Mouse (Mus musculus) embryonic facial prominence, embryonic 14.5 days (tissue): ENCODE measurements around the gene Syn3. TPM values are rescaled to one million over a fixed set of nuclear protein-coding genes. Genes with fewer than 3 reads are reported as not detected.
A peak's percentile ranks its signal among the peaks of the same experiment; 100 is the strongest.

ENCODE experiments used
- ATAC-seq: fragments of 200-750 bp; cut with Nextera tagmentation; 2 replicates; pipeline ENCODE4 v1.8.0; 2017; ENCODE audit warnings: low read depth, moderate number of reproducible peaks, moderate TSS enrichment
- DNase-seq: peaks from one replicate; pipeline ENCODE4 v3.0.0-alpha.2; 2015; ENCODE audit warnings: low spot score
- H3K27ac ChIP-seq: fragments of 300-500 bp; sonication (generic); replicated peaks from 2 replicates; pipeline ENCODE4 v1.5.1; 2014; ENCODE audit warnings: low read depth, mild to moderate bottlenecking, low read length, moderate library complexity
- H3K27me3 ChIP-seq: fragments of 300-500 bp; sonication (generic); replicated peaks from 2 replicates; pipeline ENCODE4 v1.6.1; 2014; ENCODE audit warnings: low read length; ENCODE audit not compliant: control insufficient read depth, insufficient read depth
- H3K36me3 ChIP-seq: fragments of 300-500 bp; sonication (generic); 2 replicates; pipeline ENCODE4 v1.6.1; 2014; ENCODE audit warnings: low read length, mixed read lengths; ENCODE audit not compliant: control insufficient read depth, insufficient read depth
- H3K4me1 ChIP-seq: fragments of 300-500 bp; sonication (generic); 2 replicates; pipeline ENCODE4 v1.6.1; 2014; ENCODE audit warnings: antibody characterized with exemption, low read length; ENCODE audit not compliant: control insufficient read depth, insufficient read depth
- H3K4me2 ChIP-seq: fragments of 300-500 bp; sonication (generic); 2 replicates; pipeline ENCODE4 v1.6.1; 2014; ENCODE audit warnings: low read depth, mild to moderate bottlenecking, low read length, moderate library complexity, mixed read lengths
- H3K4me3 ChIP-seq: fragments of 300-500 bp; sonication (generic); 2 replicates; pipeline ENCODE4 v1.5.1; 2014; ENCODE audit warnings: low read depth, mild to moderate bottlenecking, low read length
- H3K9ac ChIP-seq: fragments of 300-500 bp; sonication (generic); 2 replicates; pipeline ENCODE4 v1.6.1; 2014; ENCODE audit warnings: low read depth, mild to moderate bottlenecking, low read length, moderate library complexity, mixed read lengths
- H3K9me3 ChIP-seq: fragments of 300-500 bp; sonication (generic); 2 replicates; pipeline ENCODE4 v1.6.1; 2016; ENCODE audit warnings: low read length; ENCODE audit not compliant: control insufficient read depth
- WGBS: fragments of 180-500 bp; shearing (Covaris S2); extraction: QIAGEN DNeasy Blood & Tissue Kit; methylation state at CpG from one replicate; pipeline ENCODE4 v1.1.7; 2014; 5-methylcytosine and 5-hydroxymethylcytosine counted together
- polyA plus RNA-seq: library from polyadenylated mRNA; unstranded; fragments of >200 nt; fragmentation: Nextera tagmentation; extraction: Ambion mirVana; gene quantifications from 2 replicates; pipeline ENCODE4 v1.2.1, GENCODE M21; 2014

The Syn3 gene
- polyA plus RNA-seq, 1 experiment from 2014 or later = 2.4 TPM

GRCm38 (mm10) chr10:86183148-86183885, 315.4 kb downstream of the Syn3 start:
- peak; percentile 53; the same call in 1 of the 2 replicates for ATAC-seq

DNA sequence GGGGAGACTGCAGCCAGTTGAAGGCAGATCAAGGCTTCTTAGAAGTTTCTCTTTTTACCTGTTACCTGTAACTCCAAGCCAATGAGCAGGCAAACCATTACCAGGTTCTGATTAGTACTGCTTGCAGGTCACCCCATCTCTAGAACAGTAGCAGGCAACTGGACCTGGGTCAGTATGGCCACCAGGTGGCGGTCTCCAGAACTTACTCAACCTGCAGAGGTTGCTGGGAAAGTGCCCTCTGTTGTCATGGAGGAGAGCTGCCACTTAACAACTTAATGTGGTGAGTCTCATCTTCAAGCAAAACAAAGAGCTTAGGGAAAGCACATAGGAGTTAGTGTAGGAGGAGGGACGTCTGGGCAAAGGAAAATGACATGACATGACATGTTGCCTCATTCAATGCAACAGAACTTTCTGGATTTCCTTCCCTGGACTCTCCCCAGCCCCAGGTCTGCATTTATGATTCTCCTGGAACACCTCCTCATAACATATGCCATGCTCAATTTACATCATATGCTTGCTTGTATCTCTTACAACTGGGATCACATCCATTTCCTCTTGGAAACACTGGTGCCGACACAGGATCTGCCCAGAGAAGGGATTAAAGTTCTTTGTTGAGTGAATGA, 316.4 kb downstream of the Syn3 start:
- H3K4me1 ChIP-seq = peaks cover 10% of the 10 kb centered on the region
- no peaks in the 10 kb centered on the region for H3K36me3 ChIP-seq
- WGBS = 39% methylated on average over 3 of the region's 3 CpGs
- no peak overlapping the region for H3K4me3 ChIP-seq
- peak; percentile 55; the same call in 1 of the 2 replicates for ATAC-seq
- H3K9ac ChIP-seq = no peak overlapping the region
- no peaks in the 10 kb centered on the region for H3K9me3 ChIP-seq
- DNase-seq = peak; percentile 62
- H3K27me3 ChIP-seq = no peaks in the 10 kb centered on the region
- H3K4me2 ChIP-seq = no peak overlapping the region
- H3K27ac ChIP-seq = peak overlapping the region; percentile 75; the same call in 1 of the 2 replicates

More at GRCm38 (mm10) chr10:86183148-86183885, 315.4 kb downstream of the Syn3 start:
- peak overlapping the region; percentile 75 for H3K27ac ChIP-seq
- no peak overlapping the region for H3K4me2 ChIP-seq
- H3K9me3 ChIP-seq = no peaks in the 10 kb centered on the region
- no peaks in the 10 kb centered on the region for H3K27me3 ChIP-seq
- peaks cover 10% of the 10 kb centered on the region for H3K4me1 ChIP-seq
- no peak overlapping the region for H3K9ac ChIP-seq
- no peak overlapping the region for H3K4me3 ChIP-seq
- peak; percentile 74 for DNase-seq
- no peaks in the 10 kb centered on the region for H3K36me3 ChIP-seq
- 37% methylated on average over 8 of the region's 8 CpGs for WGBS

DNA sequence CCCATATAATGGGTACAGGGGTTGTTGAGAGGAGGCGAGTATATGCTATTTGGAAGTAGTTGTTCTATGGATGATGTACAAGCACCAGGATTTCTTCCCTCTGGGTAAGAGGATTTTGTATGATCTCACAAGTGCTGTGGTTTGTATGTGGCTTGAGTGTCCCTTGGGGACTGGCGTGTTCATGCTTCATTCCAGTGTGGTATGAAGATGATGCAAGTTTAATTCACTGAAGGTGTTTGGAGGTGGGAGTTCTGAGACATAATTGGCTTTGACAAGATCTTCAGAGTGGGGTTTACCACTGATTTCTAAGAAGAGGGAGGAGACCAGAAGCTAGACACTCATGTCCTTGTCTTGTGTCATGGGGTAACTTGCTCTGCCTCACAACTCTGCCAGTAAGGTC, 322.3 kb downstream of the Syn3 start:
- H3K36me3 ChIP-seq = no peaks in the 10 kb centered on the region
- H3K9me3 ChIP-seq = no peaks in the 10 kb centered on the region
- WGBS = 89% methylated on average over 2 of the region's 2 CpGs
- no peak overlapping the region for H3K9ac ChIP-seq
- no peak overlapping the region for H3K4me2 ChIP-seq
- no peaks in the 10 kb centered on the region for H3K27me3 ChIP-seq
- no peak overlapping the region for H3K4me3 ChIP-seq
- no peak for DNase-seq
- ATAC-seq = no peak
- H3K4me1 ChIP-seq = no peaks in the 10 kb centered on the region
- no peak overlapping the region for H3K27ac ChIP-seq

DNA sequence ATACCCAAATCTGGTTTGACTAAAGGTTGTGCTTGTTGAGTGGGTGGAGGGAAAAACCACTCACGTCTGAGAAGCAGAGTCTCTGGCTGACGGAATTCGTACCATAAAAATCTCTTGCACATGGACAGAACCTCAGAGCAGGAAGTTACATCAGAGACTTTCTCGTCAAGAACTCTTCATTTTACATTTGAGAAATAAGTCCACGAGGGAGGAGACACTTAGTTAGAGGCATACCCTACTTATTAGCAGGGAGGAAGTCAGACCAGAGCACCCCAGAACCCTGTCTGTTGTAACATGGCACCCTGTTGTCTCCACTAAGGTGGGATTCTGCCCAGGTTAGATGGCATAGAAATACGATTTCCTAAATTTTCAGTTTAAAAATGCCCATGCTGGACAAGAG, 324.7 kb downstream of the Syn3 start:
- Histone ChIP-seq H3K9me3 (no peaks in the 10 kb centered on the region), H3K9ac (no peak overlapping the region), H3K27ac (no peak overlapping the region), H3K4me3 (no peak overlapping the region), H3K36me3 (no peaks in the 10 kb centered on the region), H3K4me2 (no peak overlapping the region), H3K4me1 (no peaks in the 10 kb centered on the region), H3K27me3 (no peaks in the 10 kb centered on the region)
- WGBS = 69% methylated on average over 6 of the region's 6 CpGs
- DNase-seq (no peak), ATAC-seq (no peak)

DNA sequence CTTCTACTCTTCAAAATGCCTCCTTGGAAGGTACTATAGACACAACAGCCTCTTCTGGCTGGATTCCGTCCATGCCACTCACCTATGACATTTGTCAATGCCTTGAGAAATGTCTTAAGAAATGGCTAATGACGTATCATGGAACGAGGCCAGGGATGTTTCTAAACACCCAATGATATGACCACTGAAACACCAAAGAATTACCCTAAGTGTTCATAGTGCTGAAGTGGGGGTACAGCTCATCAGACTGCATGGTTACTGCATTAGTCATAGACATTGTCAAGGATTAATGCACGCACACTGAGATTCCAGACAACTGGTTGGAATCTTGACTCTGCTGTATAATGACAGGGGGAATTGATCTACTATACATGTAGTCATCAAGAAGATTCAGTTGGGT, 325.4 kb downstream of the Syn3 start:
- WGBS = 86% methylated on average over 4 of the region's 4 CpGs
- no peaks in the 10 kb centered on the region for H3K4me1 ChIP-seq
- no peak overlapping the region for H3K4me2 ChIP-seq
- H3K4me3 ChIP-seq = no peak overlapping the region
- no peaks in the 10 kb centered on the region for H3K9me3 ChIP-seq
- no peak for ATAC-seq
- H3K36me3 ChIP-seq = no peaks in the 10 kb centered on the region
- H3K27me3 ChIP-seq = no peaks in the 10 kb centered on the region
- no peak overlapping the region for H3K27ac ChIP-seq
- H3K9ac ChIP-seq = no peak overlapping the region
- no peak for DNase-seq

DNA sequence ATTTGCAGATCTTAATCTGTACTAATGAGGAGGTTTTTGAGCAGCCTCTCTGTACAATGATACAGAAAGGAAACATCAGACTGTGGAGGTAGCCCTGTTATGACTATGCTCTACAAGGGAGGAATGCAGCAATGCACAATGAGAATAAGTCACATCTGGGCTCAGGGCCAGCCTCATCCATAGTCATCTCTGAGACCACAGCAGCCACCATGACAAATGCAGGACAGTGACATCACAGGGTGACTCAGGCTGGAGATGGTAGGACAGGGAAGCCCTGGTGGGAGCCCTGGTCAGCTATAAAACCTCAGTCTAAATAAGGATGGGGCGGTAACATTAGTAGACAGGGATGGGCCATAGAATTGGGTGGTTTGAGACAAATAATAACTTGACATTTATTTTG, 327.4 kb downstream of the Syn3 start:
- ATAC-seq = no peak

GRCm38 (mm10) chr10:86168084-86168483, 330.6 kb downstream of the Syn3 start:
- Histone ChIP-seq H3K27me3 (no peaks in the 10 kb centered on the region), H3K4me3 (no peak overlapping the region), H3K4me2 (no peak overlapping the region), H3K9me3 (no peaks in the 10 kb centered on the region), H3K4me1 (no peaks in the 10 kb centered on the region), H3K9ac (no peak overlapping the region), H3K27ac (no peak overlapping the region), H3K36me3 (no peaks in the 10 kb centered on the region)
- DNase-seq (no peak), ATAC-seq (no peak)
- WGBS = 76% methylated on average over 2 of the region's 2 CpGs

More for the DNA sequence above, 327.4 kb downstream of the Syn3 start:
- 93% methylated on average over 1 of the region's 1 CpGs for WGBS
- H3K4me1 ChIP-seq = no peaks in the 10 kb centered on the region
- H3K27me3 ChIP-seq = no peaks in the 10 kb centered on the region
- no peak overlapping the region for H3K27ac ChIP-seq
- no peaks in the 10 kb centered on the region for H3K36me3 ChIP-seq
- DNase-seq = no peak
- no peak overlapping the region for H3K4me2 ChIP-seq
- no peaks in the 10 kb centered on the region for H3K9me3 ChIP-seq
- no peak overlapping the region for H3K9ac ChIP-seq
- no peak overlapping the region for H3K4me3 ChIP-seq

DNA sequence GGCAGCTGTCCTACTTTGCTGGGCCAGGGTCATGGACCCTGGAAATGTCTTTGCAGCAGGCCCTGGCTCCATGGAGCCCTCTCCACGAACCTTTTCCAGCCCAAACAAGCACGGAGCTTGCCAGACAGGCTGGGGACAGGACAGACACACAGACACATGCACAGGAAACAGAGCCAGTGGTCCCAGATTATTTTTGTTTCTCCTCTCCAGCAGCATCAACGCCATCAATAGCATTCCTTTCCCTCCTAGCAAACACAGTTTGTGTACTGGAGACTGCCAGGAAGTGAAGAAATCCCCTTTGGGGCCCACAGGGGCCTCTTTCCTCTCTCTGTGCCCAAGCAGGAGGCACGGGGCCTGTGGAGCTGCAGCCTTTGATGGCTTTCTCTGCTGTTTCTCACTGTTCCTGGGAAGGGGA, 331.8 kb downstream of the Syn3 start:
- no peaks in the 10 kb centered on the region for H3K9me3 ChIP-seq
- peak overlapping the region; percentile 70 for H3K27ac ChIP-seq
- H3K9ac ChIP-seq = peak overlapping the region; percentile 36; the same call in 1 of the 2 replicates
- H3K4me2 ChIP-seq = no peak overlapping the region
- no peaks in the 10 kb centered on the region for H3K4me1 ChIP-seq
- DNase-seq (peak; percentile 63), ATAC-seq (peak; percentile 41; the same call in 1 of the 2 replicates)
- 2% methylated on average over 4 of the region's 4 CpGs for WGBS
- no peaks in the 10 kb centered on the region for H3K36me3 ChIP-seq
- no peak overlapping the region for H3K4me3 ChIP-seq
- no peaks in the 10 kb centered on the region for H3K27me3 ChIP-seq
